Mouse (Mus musculus) midbrain, embryonic 11.5 days (tissue): ENCODE results near the gene Lgr6. TPM values are rescaled to one million over a fixed set of nuclear protein-coding genes. Genes with fewer than 3 reads are reported as not detected.

Experiments
- ATAC-seq: fragments of 200-750 bp; cut with Nextera tagmentation; 2 replicates; pipeline ENCODE4 v1.8.0; 2017; ENCODE audit warnings: moderate TSS enrichment, moderate library complexity; ENCODE audit not compliant: low FRiP score
- DNase-seq: peaks from one replicate; pipeline ENCODE4 v3.0.0; 2015; ENCODE audit warnings: low spot score; ENCODE audit errors: missing footprints
- H3K27ac ChIP-seq: fragments of 300-500 bp; sonication (generic); 2 replicates; pipeline ENCODE4 v1.5.1; 2014; ENCODE audit warnings: low read depth, low read length
- H3K27me3 ChIP-seq: fragments of 300-500 bp; sonication (generic); 2 replicates; pipeline ENCODE4 v1.6.1; 2014; ENCODE audit warnings: mild to moderate bottlenecking, low read length, moderate library complexity, mixed read lengths; ENCODE audit not compliant: control insufficient read depth, insufficient read depth
- H3K36me3 ChIP-seq: fragments of 300-500 bp; sonication (generic); 2 replicates; pipeline ENCODE4 v1.6.1; 2014; ENCODE audit warnings: mild to moderate bottlenecking, low read length, moderate library complexity, mixed read lengths; ENCODE audit not compliant: control insufficient read depth, insufficient read depth
- H3K4me1 ChIP-seq: fragments of 300-500 bp; sonication (generic); 2 replicates; pipeline ENCODE4 v1.6.1; 2014; ENCODE audit warnings: low read length; ENCODE audit not compliant: control insufficient read depth, insufficient read depth
- H3K4me2 ChIP-seq: fragments of 300-500 bp; sonication (generic); 2 replicates; pipeline ENCODE4 v1.6.1; 2014; ENCODE audit warnings: mild to moderate bottlenecking, moderate library complexity
- H3K4me3 ChIP-seq: fragments of 300-500 bp; sonication (generic); 2 replicates; pipeline ENCODE4 v1.5.1; 2014; ENCODE audit warnings: low read depth, low read length
- H3K9ac ChIP-seq: fragments of 300-500 bp; sonication (generic); 2 replicates; pipeline ENCODE4 v1.6.1; 2014; ENCODE audit warnings: low read length
- H3K9me3 ChIP-seq: fragments of 300-500 bp; sonication (generic); 2 replicates; pipeline ENCODE4 v1.6.1; 2016; ENCODE audit warnings: low read length; ENCODE audit not compliant: control insufficient read depth
- WGBS: fragments of 180-500 bp; shearing (Covaris S2); extraction: QIAGEN DNeasy Blood & Tissue Kit; methylation state at CpG from one replicate; pipeline ENCODE4 v1.1.7; 2014; 5-methylcytosine and 5-hydroxymethylcytosine counted together
- polyA plus RNA-seq: library from polyadenylated mRNA; unstranded; fragments of >200 nt; fragmentation: Nextera tagmentation; extraction: Ambion mirVana; gene quantifications from 2 replicates; pipeline ENCODE4 v1.2.1, GENCODE M21; 2014

Gene Lgr6
- polyA plus RNA-seq, 1 experiment from 2014 or later, result 0.12 TPM

- Histone ChIP-seq H3K27ac (no peak overlapping the region), H3K36me3 (no peaks in the 10 kb centered on the region), H3K4me1 (no peaks in the 10 kb centered on the region), H3K4me2 (no peak overlapping the region), H3K27me3 (no peaks in the 10 kb centered on the region; the same call in 1 of the 2 replicates), H3K9me3 (no peaks in the 10 kb centered on the region), H3K4me3 (no peak overlapping the region), H3K9ac (no peak overlapping the region)
- ATAC-seq (no peak), DNase-seq (no peak)
- 56% methylated on average over 6 of the region's 6 CpGs for whole genome bisulfite sequencing
Measured at GRCm38 (mm10) chr1:135131034-135131433, 26.0 kb upstream of the Lgr6 start.

- no peaks in the 10 kb centered on the region for H3K36me3 ChIP-seq
- no peak overlapping the region for H3K4me3 ChIP-seq
- 74% methylated on average over 2 of the region's 2 CpGs for WGBS
- H3K4me1 ChIP-seq, result no peaks in the 10 kb centered on the region
- H3K27ac ChIP-seq, result no peak overlapping the region
- H3K27me3 ChIP-seq, result no peaks in the 10 kb centered on the region; the same call in 1 of the 2 replicates
- no peaks in the 10 kb centered on the region for H3K9me3 ChIP-seq
- H3K4me2 ChIP-seq, result no peak overlapping the region
- ATAC-seq, result no peak
- no peak for DNase-seq
- no peak overlapping the region for H3K9ac ChIP-seq
Measured at GRCm38 (mm10) chr1:135130376-135131018, 25.4 kb upstream of the Lgr6 start.

- Histone ChIP-seq H3K4me1 (no peaks in the 10 kb centered on the region), H3K9ac (no peak overlapping the region), H3K27ac (no peak overlapping the region), H3K4me3 (no peak overlapping the region), H3K4me2 (no peak overlapping the region), H3K27me3 (no peaks in the 10 kb centered on the region; the same call in 1 of the 2 replicates), H3K36me3 (no peaks in the 10 kb centered on the region), H3K9me3 (no peaks in the 10 kb centered on the region)
- ATAC-seq (no peak), DNase-seq (no peak)
- WGBS, result 51% methylated on average over 9 of the region's 9 CpGs
Measured at GRCm38 (mm10) chr1:135129543-135130183, 24.6 kb upstream of the Lgr6 start.

GRCm38 (mm10) chr1:135128986-135129385 is 23.9 kb upstream of the Lgr6 start:
- 21% methylated on average over 9 of the region's 9 CpGs for WGBS
- Histone ChIP-seq H3K27ac (no peak overlapping the region), H3K36me3 (no peaks in the 10 kb centered on the region), H3K4me3 (no peak overlapping the region), H3K4me1 (no peaks in the 10 kb centered on the region), H3K9me3 (no peaks in the 10 kb centered on the region), H3K9ac (no peak overlapping the region), H3K27me3 (no peaks in the 10 kb centered on the region; the same call in 1 of the 2 replicates), H3K4me2 (no peak overlapping the region)
- no peak for ATAC-seq
- no peak for DNase-seq

- H3K9ac ChIP-seq, result no peak overlapping the region
- 48% methylated on average over 5 of the region's 6 CpGs for WGBS
- H3K9me3 ChIP-seq, result no peaks in the 10 kb centered on the region
- H3K27me3 ChIP-seq, result no peaks in the 10 kb centered on the region; the same call in 1 of the 2 replicates
- no peak overlapping the region for H3K4me2 ChIP-seq
- no peak overlapping the region for H3K4me3 ChIP-seq
- no peaks in the 10 kb centered on the region for H3K36me3 ChIP-seq
- no peak for DNase-seq
- no peaks in the 10 kb centered on the region for H3K4me1 ChIP-seq
- H3K27ac ChIP-seq, result no peak overlapping the region
- ATAC-seq, result no peak
Measured at GRCm38 (mm10) chr1:135128011-135128441, 22.9 kb upstream of the Lgr6 start.

GRCm38 (mm10) chr1:135126443-135127027 is 21.5 kb upstream of the Lgr6 start:
- no peaks in the 10 kb centered on the region; the same call in 1 of the 2 replicates for H3K27me3 ChIP-seq
- no peak overlapping the region for H3K9ac ChIP-seq
- H3K27ac ChIP-seq, result no peak overlapping the region
- DNase-seq (no peak), ATAC-seq (no peak)
- no peaks in the 10 kb centered on the region for H3K4me1 ChIP-seq
- H3K4me3 ChIP-seq, result no peak overlapping the region
- no peaks in the 10 kb centered on the region for H3K9me3 ChIP-seq
- H3K4me2 ChIP-seq, result no peak overlapping the region
- H3K36me3 ChIP-seq, result no peaks in the 10 kb centered on the region
- 68% methylated on average over 4 of the region's 4 CpGs for WGBS

- no peak overlapping the region for H3K27ac ChIP-seq
Measured at GRCm38 (mm10) chr1:135125990-135126389, 20.9 kb upstream of the Lgr6 start.

GRCm38 (mm10) chr1:135124573-135125363 is 19.7 kb upstream of the Lgr6 start:
- Histone ChIP-seq H3K9me3 (no peaks in the 10 kb centered on the region), H3K36me3 (no peaks in the 10 kb centered on the region), H3K4me2 (no peak overlapping the region), H3K4me3 (no peak overlapping the region), H3K27ac (no peak overlapping the region), H3K4me1 (no peaks in the 10 kb centered on the region), H3K9ac (no peak overlapping the region), H3K27me3 (no peaks in the 10 kb centered on the region; the same call in 1 of the 2 replicates)
- 90% methylated on average over 8 of the region's 8 CpGs for WGBS
- ATAC-seq (no peak), DNase-seq (no peak)

More at GRCm38 (mm10) chr1:135125990-135126389, 20.9 kb upstream of the Lgr6 start:
- Histone ChIP-seq H3K4me2 (no peak overlapping the region), H3K9me3 (no peaks in the 10 kb centered on the region), H3K27me3 (no peaks in the 10 kb centered on the region; the same call in 1 of the 2 replicates), H3K4me1 (no peaks in the 10 kb centered on the region), H3K4me3 (no peak overlapping the region), H3K9ac (no peak overlapping the region), H3K36me3 (no peaks in the 10 kb centered on the region)
- 78% methylated on average over 8 of the region's 8 CpGs for WGBS
- ATAC-seq, result no peak
- no peak for DNase-seq
